Mouse (Mus musculus) embryonic fibroblast, embryonic 13.5 days (primary cell): ENCODE data around the gene Itpr2.

Source experiments
- CTCF ChIP-seq: IDR thresholded peaks from 2 replicates; pipeline ENCODE4 v1.5.1; 2011; ENCODE audit warnings: mild to moderate bottlenecking, control low read depth, low read length, moderate library complexity, borderline replicate concordance; ENCODE audit not compliant: insufficient read depth
- POLR2A ChIP-seq: IDR thresholded peaks from 2 replicates; pipeline ENCODE4 v1.6.1; 2011; ENCODE audit warnings: low read depth, mild to moderate bottlenecking, control low read depth, low read length, moderate library complexity

GRCm38 (mm10) chr6:146219534-146219933 is 282.5 kb downstream of the Itpr2 start:
- TF ChIP-seq CTCF (no peak), POLR2A (no peak)
